Mouse (Mus musculus) embryonic fibroblast, embryonic 13.5 days (primary cell): ENCODE data around the gene Cyth2.

Experiments
- CTCF ChIP-seq: IDR thresholded peaks from 2 replicates; pipeline ENCODE4 v1.5.1; 2011; ENCODE audit warnings: mild to moderate bottlenecking, control low read depth, low read length, moderate library complexity, borderline replicate concordance; ENCODE audit not compliant: insufficient read depth
- POLR2A ChIP-seq: IDR thresholded peaks from 2 replicates; pipeline ENCODE4 v1.6.1; 2011; ENCODE audit warnings: low read depth, mild to moderate bottlenecking, control low read depth, low read length, moderate library complexity

GRCm38 (mm10) chr7:45800001-45800400, 14.4 kb downstream of the Cyth2 start:
- TF ChIP-seq CTCF (no peak), POLR2A (no peak)
